Mouse (Mus musculus): ENCODE data around the gene Nceh1. TPM values are rescaled to one million over a fixed set of nuclear protein-coding genes. Genes with fewer than 3 reads are reported as not detected.

Gene Nceh1
- total and polyA plus RNA-seq, 2 experiments from 2014 or later, result 30.2 to 33.6 TPM

DNA sequence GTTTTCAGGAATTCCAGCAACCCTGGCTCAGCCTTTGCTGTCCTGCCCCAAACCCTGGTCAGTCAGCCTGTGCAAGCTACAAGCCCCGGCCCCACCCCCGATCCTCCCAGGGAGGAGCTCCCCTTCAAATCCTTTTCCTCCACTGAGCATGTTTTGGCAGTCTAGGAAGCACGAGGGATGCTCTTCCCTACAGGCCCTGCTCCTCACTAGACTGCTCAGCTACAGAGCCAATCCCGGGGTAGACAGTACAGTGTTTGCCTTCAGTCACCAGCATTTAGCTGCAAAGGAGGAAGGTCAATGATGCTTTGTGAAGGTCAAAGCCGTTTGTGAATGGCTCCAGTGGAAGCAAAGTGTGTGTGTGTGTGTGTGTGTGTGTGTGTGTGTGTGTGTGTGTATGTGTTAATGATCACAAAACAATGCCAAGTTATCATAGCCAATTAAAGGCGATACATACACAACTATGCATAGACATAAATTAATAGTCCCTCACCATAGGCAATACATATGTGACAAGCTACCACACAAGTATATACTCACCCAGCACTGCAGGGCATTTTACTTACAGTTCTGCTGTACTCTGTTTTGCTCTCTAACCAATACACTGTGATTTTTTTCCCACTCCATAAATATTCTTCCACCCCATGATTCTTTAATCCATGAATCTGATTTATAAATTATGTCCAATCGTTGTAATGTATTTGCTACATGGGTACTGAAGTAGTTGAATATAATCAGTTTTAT, 111.0 kb downstream of the Nceh1 start:
- no peak overlapping the region for H3K4me2 ChIP-seq (ENCODE audit: low read depth, low read length, poor library complexity, severe bottlenecking)
- H3K27me3 ChIP-seq (ENCODE audit: insufficient read depth, low read length), result no peaks in the 10 kb centered on the region
- TF ChIP-seq CTCF (IDR thresholded peaks at IDR 0.05), result no peak
- 60% methylated on average over 7 of the region's 7 CpGs for WGBS
- ATAC-seq (ENCODE audit: low FRiP score) (no peak), DNase-seq (ENCODE audit: low spot score) (no peak)
- no peaks in the 10 kb centered on the region for H3K4me1 ChIP-seq (ENCODE audit: insufficient read depth, low read length)
- H3K9me3 ChIP-seq (ENCODE audit: low read length), result no peaks in the 10 kb centered on the region
- no peaks in the 10 kb centered on the region for H3K36me3 ChIP-seq (ENCODE audit: insufficient read depth, low read length)
- no peak overlapping the region for H3K27ac ChIP-seq (ENCODE audit: low read depth, low read length)
- H3K4me3 ChIP-seq (ENCODE audit: low read depth, low read length), result no peak overlapping the region
- no peak overlapping the region for H3K9ac ChIP-seq (replicated peaks; ENCODE audit: low read length, poor library complexity, severe bottlenecking)

DNA sequence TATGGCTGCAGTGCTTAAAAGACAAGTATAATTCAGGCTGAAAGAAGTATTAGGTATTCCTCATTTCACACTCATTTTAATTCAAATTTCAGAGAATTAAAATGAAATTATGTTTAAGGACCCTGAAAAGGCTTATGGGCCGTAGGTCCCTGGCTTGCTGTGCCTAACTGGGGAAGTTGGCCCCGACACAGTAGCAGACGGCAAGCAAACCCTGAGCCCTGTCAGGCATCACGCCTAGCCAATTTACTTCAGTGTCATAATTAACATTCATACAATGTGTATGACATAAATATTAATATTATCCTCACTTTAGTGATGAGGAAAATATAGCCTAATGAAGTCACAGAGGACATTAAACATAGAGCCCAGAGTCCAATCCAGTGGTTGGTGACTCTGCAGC, 117.7 kb downstream of the Nceh1 start:
- DNase-seq (ENCODE audit: low spot score) (no peak), ATAC-seq (ENCODE audit: low FRiP score) (no peak)
- H3K36me3 ChIP-seq (ENCODE audit: insufficient read depth, low read length), result no peaks in the 10 kb centered on the region
- no peaks in the 10 kb centered on the region for H3K4me1 ChIP-seq (ENCODE audit: insufficient read depth, low read length)
- WGBS, result 71% methylated on average over 4 of the region's 4 CpGs
- H3K4me2 ChIP-seq (ENCODE audit: low read depth, low read length, poor library complexity, severe bottlenecking), result no peak overlapping the region
- no peaks in the 10 kb centered on the region for H3K9me3 ChIP-seq (ENCODE audit: low read length)
- H3K9ac ChIP-seq (replicated peaks; ENCODE audit: low read length, poor library complexity, severe bottlenecking), result no peak overlapping the region
- H3K27me3 ChIP-seq (ENCODE audit: insufficient read depth, low read length), result no peaks in the 10 kb centered on the region
- TF ChIP-seq CTCF (IDR thresholded peaks at IDR 0.05), result no peak
- no peak overlapping the region for H3K27ac ChIP-seq (ENCODE audit: low read depth, low read length)
- H3K4me3 ChIP-seq (ENCODE audit: low read depth, low read length), result no peak overlapping the region

DNA sequence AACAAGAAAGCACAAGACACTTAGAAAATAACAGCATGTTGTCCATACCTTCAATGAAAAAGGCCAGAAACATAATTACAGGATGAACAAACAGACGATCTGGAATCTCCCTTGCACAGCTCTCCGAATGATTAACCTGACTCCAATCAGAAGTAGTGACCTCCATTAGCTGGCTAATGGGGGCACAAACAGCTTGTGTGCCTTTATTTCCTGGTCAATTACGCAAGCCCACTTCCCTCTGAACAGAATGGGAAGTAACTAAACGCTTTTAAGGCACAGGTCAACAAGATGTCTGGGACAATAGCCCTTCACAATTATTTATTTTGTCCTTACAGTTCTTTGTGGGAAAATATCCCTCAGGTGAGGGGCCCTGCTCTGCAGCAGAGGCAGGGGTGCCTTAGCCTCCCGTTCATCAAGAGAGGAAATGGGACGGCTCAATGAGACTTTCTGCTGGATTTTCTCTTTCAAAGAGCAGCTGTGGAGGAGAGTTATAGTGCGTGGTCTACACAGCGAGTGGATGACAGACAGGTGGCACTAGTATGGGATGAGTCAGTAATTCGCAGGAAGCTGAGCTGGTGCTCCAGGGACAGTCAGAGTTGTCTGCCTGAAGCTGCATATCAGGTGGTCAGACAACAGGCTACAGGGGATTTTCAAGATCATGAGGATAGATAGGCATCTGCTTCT, 119.7 kb downstream of the Nceh1 start:
- no peak for TF ChIP-seq CTCF (IDR thresholded peaks at IDR 0.05)
- Histone ChIP-seq H3K4me1 (ENCODE audit: insufficient read depth, low read length) (no peaks in the 10 kb centered on the region), H3K9ac (replicated peaks; ENCODE audit: low read length, poor library complexity, severe bottlenecking) (no peak overlapping the region), H3K4me3 (ENCODE audit: low read depth, low read length) (no peak overlapping the region), H3K27ac (ENCODE audit: low read depth, low read length) (no peak overlapping the region), H3K9me3 (ENCODE audit: low read length) (no peaks in the 10 kb centered on the region), H3K36me3 (ENCODE audit: insufficient read depth, low read length) (no peaks in the 10 kb centered on the region), H3K4me2 (ENCODE audit: low read depth, low read length, poor library complexity, severe bottlenecking) (no peak overlapping the region), H3K27me3 (ENCODE audit: insufficient read depth, low read length) (no peaks in the 10 kb centered on the region)
- DNase-seq (ENCODE audit: low spot score) (no peak), ATAC-seq (ENCODE audit: low FRiP score) (no peak)
- 80% methylated on average over 9 of the region's 9 CpGs for WGBS

DNA sequence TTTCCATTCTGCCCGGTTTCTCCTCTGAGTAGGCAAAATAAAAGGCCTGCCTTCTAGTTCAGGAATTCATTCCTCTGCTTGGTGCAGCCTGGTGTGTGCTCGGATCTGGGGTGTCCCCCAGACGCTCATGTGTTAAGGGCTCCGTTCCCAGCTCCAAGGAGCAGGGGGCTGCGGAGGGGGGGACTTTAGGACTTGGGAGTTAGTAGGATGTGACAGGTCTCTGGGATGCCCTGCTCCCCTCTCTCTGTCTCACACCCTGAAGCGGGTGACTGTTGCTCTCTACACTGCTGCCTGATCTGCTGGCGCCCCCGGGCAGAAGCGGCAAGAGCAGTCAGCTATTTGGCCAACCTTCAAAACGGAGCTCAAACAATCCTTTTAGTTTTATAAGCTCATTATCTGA, 124.0 kb downstream of the Nceh1 start:
- H3K4me3 ChIP-seq (ENCODE audit: low read depth, low read length), result no peak overlapping the region
- H3K9me3 ChIP-seq (ENCODE audit: low read length), result no peaks in the 10 kb centered on the region
- H3K4me1 ChIP-seq (ENCODE audit: insufficient read depth, low read length), result no peaks in the 10 kb centered on the region
- ATAC-seq (ENCODE audit: low FRiP score) (no peak), DNase-seq (ENCODE audit: low spot score) (no peak)
- TF ChIP-seq CTCF (IDR thresholded peaks at IDR 0.05), result no peak
- WGBS, result 79% methylated on average over 10 of the region's 10 CpGs
- H3K36me3 ChIP-seq (ENCODE audit: insufficient read depth, low read length), result no peaks in the 10 kb centered on the region
- H3K9ac ChIP-seq (replicated peaks; ENCODE audit: low read length, poor library complexity, severe bottlenecking), result no peak overlapping the region
- no peak overlapping the region for H3K4me2 ChIP-seq (ENCODE audit: low read depth, low read length, poor library complexity, severe bottlenecking)
- H3K27ac ChIP-seq (ENCODE audit: low read depth, low read length), result no peak overlapping the region
- H3K27me3 ChIP-seq (ENCODE audit: insufficient read depth, low read length), result no peaks in the 10 kb centered on the region

DNA sequence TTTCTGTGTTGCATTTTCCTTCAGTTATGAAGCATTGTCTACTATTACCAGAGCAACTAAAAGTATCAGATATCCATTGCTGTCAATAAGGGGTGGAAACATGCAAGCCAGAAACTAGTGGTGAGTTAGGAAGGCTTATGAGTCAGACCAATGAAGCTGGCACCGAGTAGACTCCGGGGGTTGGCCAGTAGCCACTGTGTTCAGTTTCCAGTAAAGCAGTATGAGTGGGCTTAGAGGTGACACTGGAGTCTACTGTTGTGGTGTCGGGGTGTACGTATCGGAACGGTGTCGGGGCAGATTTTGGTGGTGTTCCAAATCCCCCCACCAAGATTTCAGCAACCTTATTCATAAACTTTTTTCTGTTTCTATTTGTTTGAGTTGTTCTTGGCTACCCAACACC, 128.2 kb downstream of the Nceh1 start:
- Histone ChIP-seq H3K4me1 (ENCODE audit: insufficient read depth, low read length) (no peaks in the 10 kb centered on the region), H3K36me3 (ENCODE audit: insufficient read depth, low read length) (no peaks in the 10 kb centered on the region), H3K27ac (ENCODE audit: low read depth, low read length) (no peak overlapping the region), H3K4me2 (ENCODE audit: low read depth, low read length, poor library complexity, severe bottlenecking) (no peak overlapping the region), H3K9ac (replicated peaks; ENCODE audit: low read length, poor library complexity, severe bottlenecking) (no peak overlapping the region), H3K9me3 (ENCODE audit: low read length) (no peaks in the 10 kb centered on the region), H3K4me3 (ENCODE audit: low read depth, low read length) (no peak overlapping the region), H3K27me3 (ENCODE audit: insufficient read depth, low read length) (no peaks in the 10 kb centered on the region)
- TF ChIP-seq CTCF (IDR thresholded peaks at IDR 0.05), result no peak
- 85% methylated on average over 7 of the region's 7 CpGs for WGBS
- ATAC-seq (ENCODE audit: low FRiP score) (no peak), DNase-seq (ENCODE audit: low spot score) (no peak)

DNA sequence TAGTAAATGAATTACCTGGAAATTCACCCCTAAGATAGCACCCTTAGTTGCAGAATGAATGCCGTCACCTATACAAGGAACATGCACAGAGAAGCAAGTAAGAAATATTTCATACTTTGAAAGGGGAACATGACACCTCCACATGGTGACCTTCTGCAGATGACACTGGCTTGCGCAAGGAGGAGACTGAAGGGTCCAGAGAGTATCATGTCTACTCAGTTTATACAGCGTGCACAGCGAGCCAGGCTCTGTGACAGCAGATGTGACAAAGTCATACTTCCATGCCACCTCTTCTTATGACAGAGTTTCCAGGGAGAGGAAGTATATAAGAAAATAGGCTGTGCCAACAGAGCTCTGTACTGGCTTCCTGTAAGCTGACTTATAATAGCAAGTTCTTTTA, 128.7 kb downstream of the Nceh1 start:
- Histone ChIP-seq H3K9me3 (ENCODE audit: low read length) (no peaks in the 10 kb centered on the region), H3K4me2 (ENCODE audit: low read depth, low read length, poor library complexity, severe bottlenecking) (no peak overlapping the region), H3K36me3 (ENCODE audit: insufficient read depth, low read length) (no peaks in the 10 kb centered on the region), H3K4me1 (ENCODE audit: insufficient read depth, low read length) (no peaks in the 10 kb centered on the region), H3K9ac (replicated peaks; ENCODE audit: low read length, poor library complexity, severe bottlenecking) (no peak overlapping the region), H3K27ac (ENCODE audit: low read depth, low read length) (no peak overlapping the region), H3K4me3 (ENCODE audit: low read depth, low read length) (no peak overlapping the region), H3K27me3 (ENCODE audit: insufficient read depth, low read length) (no peaks in the 10 kb centered on the region)
- DNase-seq (ENCODE audit: low spot score) (no peak), ATAC-seq (ENCODE audit: low FRiP score) (no peak)
- no peak for TF ChIP-seq CTCF (IDR thresholded peaks at IDR 0.05)
- 93% methylated on average over 4 of the region's 4 CpGs for WGBS

Data from midbrain, postnatal 0 days (tissue).